Mouse (Mus musculus): ENCODE measurements around the gene Ahcyl2. TPM values are rescaled to one million over a fixed set of nuclear protein-coding genes. Genes with fewer than 3 reads are reported as not detected.

The Ahcyl2 gene
- total and polyA plus RNA-seq, 3 experiments = 50.0 to 204 (median 184) TPM

DNA sequence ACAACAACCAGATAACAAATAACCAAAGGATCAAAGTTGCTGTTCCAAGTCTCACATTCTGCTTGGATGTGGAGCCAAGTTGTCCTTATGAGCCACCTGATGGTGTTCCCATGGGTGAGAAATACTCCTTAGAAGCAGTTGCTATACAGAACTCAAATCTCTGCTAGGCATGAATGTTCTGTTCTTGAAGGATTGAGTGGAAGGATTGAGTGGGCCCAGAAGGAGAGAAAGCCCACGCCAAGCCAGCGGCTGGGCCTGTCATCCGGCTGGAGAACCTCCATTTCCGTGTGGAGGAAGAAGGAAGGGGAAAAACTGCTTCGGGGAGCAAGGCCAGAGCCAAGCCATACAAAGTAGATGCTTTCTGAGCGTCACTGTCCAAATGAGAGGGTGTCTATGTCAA is 193.3 kb downstream of the Ahcyl2 start:
- Histone ChIP-seq H3K4me3 (replicated peaks in 1 of 3; ENCODE audit: low read depth in 2 of 3, low read length in 2 of 3, poor library complexity in 1 of 3) (no peak overlapping the region), H3K4me1 (ENCODE audit: control insufficient read depth in 1 of 2, insufficient read depth in 2 of 2) (peaks cover 0 to 3% of the 10 kb centered on the region in 2 experiments; a peak in 1 of 4 replicates), H3K4me2 (ENCODE audit: insufficient read depth, low read depth, poor library complexity, severe bottlenecking) (no peak overlapping the region), H3K36me3 (replicated peaks in 1 of 2; ENCODE audit: control insufficient read depth in 1 of 2, insufficient read depth in 1 of 2, low read length in 1 of 2) (peaks cover 0 to 3% of the 10 kb centered on the region in 2 experiments), H3K9ac (ENCODE audit: insufficient read depth, low read depth) (no peak overlapping the region), H3K27ac (ENCODE audit: insufficient read depth, low read depth) (no peak overlapping the region), H3K27me3 (replicated peaks) (no peaks in the 10 kb centered on the region), H3K79me2 (replicated peaks; ENCODE audit: control insufficient read depth, extremely low read depth, insufficient read depth, poor library complexity, severe bottlenecking) (no peaks in the 10 kb centered on the region), H3K9me3 (replicated peaks; ENCODE audit: low read length) (no peaks in the 10 kb centered on the region)
- no peak for TF ChIP-seq TBP (conservative IDR thresholded peaks at IDR 0.05; ENCODE audit: low read depth, low read length)
- no peak for TF ChIP-seq USF2 (conservative IDR thresholded peaks at IDR 0.05; ENCODE audit: low read depth, low read length)
- no peak for TF ChIP-seq MAZ (IDR thresholded peaks at IDR 0.05; ENCODE audit: low read depth, low read length)
- no peak for TF ChIP-seq PAX5 (IDR thresholded peaks at IDR 0.05; ENCODE audit: low read length)
- TF ChIP-seq NELFE (IDR thresholded peaks at IDR 0.05; ENCODE audit: low read depth, low read length) = no peak
- no peak for TF ChIP-seq POLR2AphosphoS2 (IDR thresholded peaks at IDR 0.05; ENCODE audit: low read depth, low read length)
- TF ChIP-seq HCFC1 (IDR thresholded peaks at IDR 0.05; ENCODE audit: low read depth, low read length) = no peak
- no peak for TF ChIP-seq RCOR1 (conservative IDR thresholded peaks at IDR 0.05; ENCODE audit: low read depth, low read length)
- no peak for TF ChIP-seq KAT2A (IDR thresholded peaks at IDR 0.05; ENCODE audit: insufficient replicate concordance, low read length)
- TF ChIP-seq MAX (IDR thresholded peaks at IDR 0.05; ENCODE audit: low read length) = no peak
- no peak for TF ChIP-seq E2F4 (IDR thresholded peaks at IDR 0.05; ENCODE audit: insufficient replicate concordance, low read depth, low read length)
- no peak for TF ChIP-seq CHD1 (IDR thresholded peaks at IDR 0.05; ENCODE audit: low read depth, low read length)
- no peak for TF ChIP-seq ZNF384 (IDR thresholded peaks at IDR 0.05; ENCODE audit: low read depth, low read length)
- TF ChIP-seq IRF4 (IDR thresholded peaks at IDR 0.05; ENCODE audit: low read depth, low read length) = no peak
- TF ChIP-seq ZKSCAN1 (IDR thresholded peaks at IDR 0.05; ENCODE audit: borderline replicate concordance, low read depth, low read length) = no peak
- no peak for TF ChIP-seq CTCF (conservative IDR thresholded peaks at IDR 0.05 in 1 of 2, IDR thresholded peaks at IDR 0.05 in 1 of 2; ENCODE audit: low read depth in 2 of 2, low read length in 2 of 2)
- no peak for TF ChIP-seq USF1 (IDR thresholded peaks at IDR 0.05; ENCODE audit: low read depth, low read length)
- TF ChIP-seq RAD21 (IDR thresholded peaks at IDR 0.05; ENCODE audit: low read depth, low read length) = no peak
- no peak for TF ChIP-seq SIN3A (IDR thresholded peaks at IDR 0.05; ENCODE audit: low read length)
- TF ChIP-seq MEF2A (IDR thresholded peaks at IDR 0.05; ENCODE audit: borderline replicate concordance, low read depth, low read length) = no peak
- in situ Hi-C loops (cut with MboI; ENCODE audit: low pct_ligation_motif_present, low pct_unique_long_range_greater_than_20kb, low sequenced_read_pairs) = no loop called here
- DNase-seq (ENCODE audit: extremely low read depth) = no peak
- dilution Hi-C loops (cut with MboI; ENCODE audit: extremely low pct_ligation_motif_present, extremely low pct_unique_long_range_greater_than_20kb, low sequenced_read_pairs) = no loop called here

Other genes with a start within 250 kb of the Ahcyl2 start
- gene Irf5, start 241.4 kb upstream of the Ahcyl2 start, total RNA-seq (2012; rRNA removed) = 134 and 152 TPM in 2 replicates
- 158 and 159 TPM in 2 replicates for gene Irf5, start 241.4 kb upstream of the Ahcyl2 start, total RNA-seq (2014; rRNA removed)
- gene Irf5, start 241.4 kb upstream of the Ahcyl2 start, polyA plus RNA-seq (2012; ENCODE audit: insufficient read length, low read depth) = 134 and 144 TPM in 2 replicates
- 60.5 and 75.1 TPM in 2 replicates for gene Tnpo3, start 158.1 kb upstream of the Ahcyl2 start, total RNA-seq (2012; rRNA removed)
- gene Tnpo3, start 158.1 kb upstream of the Ahcyl2 start, total RNA-seq (2014; rRNA removed) = 66.4 and 76.0 TPM in 2 replicates
- gene Tnpo3, start 158.1 kb upstream of the Ahcyl2 start, polyA plus RNA-seq (2012; ENCODE audit: insufficient read length, low read depth) = 130 and 140 TPM in 2 replicates
- gene Tspan33, start 73.8 kb upstream of the Ahcyl2 start, total RNA-seq (2012; rRNA removed) = 8.7 and 12.2 TPM in 2 replicates
- gene Tspan33, start 73.8 kb upstream of the Ahcyl2 start, total RNA-seq (2014; rRNA removed) = 8.5 TPM in 2 replicates
- gene Tspan33, start 73.8 kb upstream of the Ahcyl2 start, polyA plus RNA-seq (2012; ENCODE audit: insufficient read length, low read depth) = 10.4 and 11.2 TPM in 2 replicates
- 0.04 TPM in 2 replicates for gene Smo, start 32.5 kb upstream of the Ahcyl2 start, total RNA-seq (2012; rRNA removed)
- gene Smo, start 32.5 kb upstream of the Ahcyl2 start, total RNA-seq (2014; rRNA removed) = 0.09 TPM in 1 of 2 replicates, not detected in the other
- gene Smo, start 32.5 kb upstream of the Ahcyl2 start, polyA plus RNA-seq (2012; ENCODE audit: insufficient read length, low read depth) = 0.17 and 0.26 TPM in 2 replicates
- gene Strip2, start 149.0 kb downstream of the Ahcyl2 start, total RNA-seq (2012; rRNA removed) = 0.42 and 1.1 TPM in 2 replicates
- 1.3 and 1.6 TPM in 2 replicates for gene Strip2, start 149.0 kb downstream of the Ahcyl2 start, total RNA-seq (2014; rRNA removed)
- 1.4 TPM in 2 replicates for gene Strip2, start 149.0 kb downstream of the Ahcyl2 start, polyA plus RNA-seq (2012; ENCODE audit: insufficient read length, low read depth)

Data from CH12.LX (cell line).